Mouse (Mus musculus) frontal cortex, adult 2 months (tissue): Measurements from ENCODE around the gene Mrpl41. TPM values are rescaled to one million over a fixed set of nuclear protein-coding genes. Genes with fewer than 3 reads are reported as not detected.
"Not testable (repeated sequence)": the region's sequence is repeated elsewhere in the genome, so short reads cannot be mapped to it uniquely, and the experiment has no call there.

Experiments used
- DNase-seq, 2 experiments: peaks; one replicate each; pipeline ENCODE4 v3.0.0; 2022; ENCODE audit warnings: low spot score in 1 of 2; ENCODE audit errors: extremely low spot score in 1 of 2
- polyA plus RNA-seq: library from polyadenylated mRNA; depleted of rRNA; stranded (reverse); fragments of >200 nt; gene quantifications from 2 replicates; pipeline ENCODE4 v1.2.3, GENCODE M21; 2012; rRNA removed

The Mrpl41 gene
- 126 and 127 TPM in 2 replicates for polyA plus RNA-seq

- DNase-seq = peak; percentile 96 to 97
These were observed at the start of gene Mrpl41 for GRCm38 (mm10) chr2:24974906-24975703. Gene Mrpl41 (minus strand): TSS chr2:24975098.

GRCm38 (mm10) chr2:25022678-25023077 is 47.8 kb upstream of the Mrpl41 start:
- DNase-seq = no peak

DNA sequence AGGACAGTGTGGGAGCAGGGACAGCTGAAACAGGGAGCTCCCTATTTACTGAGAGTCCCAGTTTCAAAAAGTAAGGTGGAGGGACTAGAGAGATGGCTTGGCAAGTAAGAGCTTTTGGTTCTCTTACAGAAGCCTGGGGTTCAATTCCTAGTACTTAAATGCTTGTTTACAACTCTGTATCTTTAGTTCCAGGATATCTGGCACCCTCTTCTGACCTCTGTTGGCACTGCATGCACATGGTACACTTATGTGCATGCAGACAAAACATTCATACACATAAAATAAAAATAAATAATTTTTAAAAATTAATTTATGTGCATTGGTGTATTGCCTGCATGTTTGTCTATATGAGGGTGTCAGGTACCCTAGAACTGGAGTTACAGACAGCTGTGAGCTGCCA is 33.4 kb upstream of the Mrpl41 start:
- DNase-seq = no peak

DNA sequence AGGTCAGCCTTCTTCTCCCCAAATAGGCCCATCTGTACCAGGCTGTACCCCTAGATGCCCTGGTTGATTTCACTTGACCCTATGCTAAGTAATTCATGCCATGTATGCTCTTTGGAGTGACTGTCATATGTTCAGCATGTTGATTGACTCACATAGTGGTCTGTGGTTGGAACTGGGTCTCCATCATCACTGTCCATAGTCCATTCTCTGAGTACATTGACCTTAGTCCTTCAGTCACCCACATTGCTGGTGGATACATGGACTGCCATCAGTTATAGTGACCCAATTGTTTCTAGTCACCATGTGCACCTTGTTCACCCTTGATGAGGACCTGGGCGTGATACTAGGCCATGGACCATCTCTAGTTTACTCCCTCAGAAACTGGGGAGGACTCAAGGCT is 31.9 kb upstream of the Mrpl41 start:
- no peak for DNase-seq

DNA sequence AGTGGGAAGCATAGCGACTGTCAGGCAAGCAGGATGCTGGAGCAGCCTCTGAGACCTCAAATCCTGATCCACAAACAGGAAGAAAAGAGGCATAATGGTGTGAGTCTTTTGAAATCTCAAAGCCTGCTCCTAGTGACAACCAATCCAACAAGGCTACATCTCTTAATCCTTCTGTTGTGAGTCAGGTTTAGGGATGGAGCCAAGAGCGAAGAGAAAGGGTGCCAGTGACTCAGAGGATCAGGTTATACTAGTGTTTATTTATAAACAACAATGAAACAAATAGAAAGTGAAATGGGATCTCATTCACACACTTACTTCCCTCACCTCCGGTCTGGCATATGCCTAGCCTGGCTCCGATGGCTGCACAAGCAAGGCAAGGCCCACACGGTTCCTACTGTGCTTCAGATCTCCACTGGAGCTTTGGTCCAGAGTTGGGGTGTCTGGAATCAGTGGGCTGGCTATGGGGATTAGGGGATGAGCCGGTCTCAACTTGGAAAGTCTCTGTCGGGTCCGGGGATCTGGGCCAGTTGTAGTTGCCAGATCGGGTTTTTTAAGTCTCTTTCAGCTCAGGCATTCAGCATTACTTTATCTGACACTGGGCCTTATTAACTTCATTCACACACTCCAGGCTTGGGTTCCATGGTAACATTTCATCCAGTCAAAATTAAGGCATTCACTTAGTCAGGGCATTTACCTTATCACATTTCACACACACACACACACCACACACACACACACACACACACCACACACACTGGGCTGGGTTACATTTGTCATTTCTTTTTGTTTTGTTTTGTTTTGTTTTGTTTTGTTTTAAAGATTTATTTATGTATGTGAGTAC is 29.3 kb upstream of the Mrpl41 start:
- DNase-seq = no peak

DNA sequence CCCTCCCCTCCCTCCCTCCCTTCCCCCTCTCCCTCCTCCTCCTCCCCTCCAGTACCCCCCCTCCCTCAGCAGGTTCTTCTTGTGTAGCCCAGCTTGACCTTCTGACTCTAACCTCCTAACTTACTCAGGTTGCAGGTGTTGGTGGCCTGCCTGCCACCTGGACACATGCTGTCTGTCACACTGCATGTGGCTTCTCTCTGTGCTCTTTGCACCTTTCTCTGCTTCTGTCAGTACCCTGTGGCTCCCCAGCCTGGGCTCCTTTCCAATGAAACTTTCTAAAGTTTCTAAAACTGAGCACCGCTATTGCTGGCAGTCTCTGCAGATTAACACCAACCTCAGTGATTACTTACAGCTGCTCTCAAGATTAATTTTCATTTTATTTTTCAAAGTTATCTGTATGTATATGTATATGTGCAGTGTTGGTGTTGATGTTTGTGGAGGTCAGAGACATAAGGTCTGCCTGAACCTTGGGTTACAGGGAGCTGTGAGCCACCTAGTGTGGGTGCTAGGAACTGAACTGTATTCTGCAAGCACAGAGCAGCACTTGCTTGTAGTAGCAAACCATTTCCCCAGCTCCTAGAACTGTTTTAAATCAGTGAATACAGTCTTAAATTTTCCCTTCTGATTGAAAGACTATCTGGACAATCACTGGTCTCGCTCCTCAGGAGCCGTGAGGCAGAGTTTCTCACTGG is 25.8 kb upstream of the Mrpl41 start:
- peak in 1 of 2 experiments; percentile 37 for DNase-seq

DNA sequence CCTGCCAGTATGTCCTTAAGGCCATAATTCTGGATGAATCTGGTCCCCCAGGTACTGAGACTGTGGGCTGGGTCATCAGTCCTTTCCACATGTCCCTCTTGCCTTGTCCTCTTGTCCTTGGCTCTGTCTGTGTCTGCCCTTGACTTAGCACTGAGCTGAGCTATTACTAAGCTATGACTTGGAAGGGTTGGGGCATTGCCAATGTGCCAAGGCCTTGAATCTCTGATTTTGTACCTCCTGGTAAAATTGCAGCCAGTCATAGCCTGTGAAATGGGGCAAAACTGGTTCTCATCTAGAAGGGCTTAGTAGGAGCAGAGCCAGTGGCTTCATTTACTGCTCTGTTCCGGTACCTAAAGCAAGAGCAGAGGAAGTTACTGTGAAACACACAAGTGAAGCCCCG is 21.6 kb upstream of the Mrpl41 start:
- no peak for DNase-seq

DNA sequence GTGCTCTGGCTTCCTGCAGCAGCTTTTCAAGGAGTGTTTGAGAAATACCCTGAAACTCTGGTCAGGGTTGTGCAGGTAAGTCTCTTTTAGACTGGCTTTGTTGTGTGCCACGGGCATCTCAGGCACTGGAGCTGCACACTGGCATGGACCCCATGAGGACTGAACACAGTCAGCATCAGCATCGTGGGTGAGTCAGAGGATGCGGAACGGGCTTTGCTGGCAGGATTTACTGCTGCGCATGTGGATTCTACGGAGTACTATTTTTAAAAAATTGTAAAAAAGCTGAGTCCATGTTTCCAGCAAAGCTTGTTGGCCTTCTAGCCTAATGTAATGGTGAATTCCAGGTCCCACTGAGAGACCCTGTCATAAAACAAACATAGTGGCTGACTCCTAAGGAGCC is 20.4 kb upstream of the Mrpl41 start:
- peak in 1 of 2 experiments; percentile 52 for DNase-seq

- DNase-seq = no peak
These were observed 12.9 kb upstream of the Mrpl41 start for GRCm38 (mm10) chr2:24987762-24988161.

DNA sequence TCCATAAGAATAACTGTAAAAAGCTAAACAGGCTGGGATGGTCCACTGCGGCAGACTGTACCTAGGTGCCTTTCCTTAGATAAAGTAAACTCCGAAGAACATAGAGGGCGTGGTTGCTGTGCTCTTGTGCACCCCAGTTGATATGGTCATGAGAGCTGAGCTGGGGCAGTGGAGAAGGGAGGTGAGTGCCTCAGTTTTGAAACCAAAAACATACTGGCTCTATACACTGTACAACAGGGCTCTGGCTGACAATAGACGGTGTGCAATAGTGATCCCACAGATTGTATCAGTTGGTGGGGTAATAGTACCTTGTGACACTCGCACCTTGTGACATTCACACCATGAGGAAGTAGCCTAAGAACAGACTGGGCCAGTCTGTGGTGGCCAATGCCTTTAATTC is 2.1 kb upstream of the Mrpl41 start:
- no peak for DNase-seq

- DNase-seq = peak; percentile 41 to 63
These were observed 903 bp upstream of the Mrpl41 start, which contains the start of gene Pnpla7 for GRCm38 (mm10) chr2:24975704-24976297. Gene Pnpla7 (plus strand): TSS chr2:24976033.

DNA sequence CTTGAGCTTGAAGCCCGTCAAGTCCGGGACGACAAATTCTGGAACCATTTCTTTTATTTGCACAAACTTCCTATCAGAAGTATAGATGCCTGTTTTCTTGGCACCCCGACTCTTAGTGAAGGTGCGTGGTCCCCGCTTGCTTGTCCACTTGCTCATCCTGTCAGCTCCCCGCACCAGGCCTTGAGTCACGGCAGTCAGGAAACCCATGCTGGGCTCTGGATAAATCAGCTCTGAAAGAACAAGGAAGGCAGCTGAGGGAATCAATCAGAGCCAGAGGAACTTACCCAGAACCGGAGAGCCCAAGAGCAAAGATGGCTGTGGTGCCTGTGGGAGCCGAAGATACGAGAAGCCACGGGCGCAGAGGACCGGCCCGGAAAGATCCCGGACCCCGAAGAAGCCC is 446 bp downstream of the Mrpl41 start:
- DNase-seq = peak in 1 of 2 experiments; percentile 25

DNA sequence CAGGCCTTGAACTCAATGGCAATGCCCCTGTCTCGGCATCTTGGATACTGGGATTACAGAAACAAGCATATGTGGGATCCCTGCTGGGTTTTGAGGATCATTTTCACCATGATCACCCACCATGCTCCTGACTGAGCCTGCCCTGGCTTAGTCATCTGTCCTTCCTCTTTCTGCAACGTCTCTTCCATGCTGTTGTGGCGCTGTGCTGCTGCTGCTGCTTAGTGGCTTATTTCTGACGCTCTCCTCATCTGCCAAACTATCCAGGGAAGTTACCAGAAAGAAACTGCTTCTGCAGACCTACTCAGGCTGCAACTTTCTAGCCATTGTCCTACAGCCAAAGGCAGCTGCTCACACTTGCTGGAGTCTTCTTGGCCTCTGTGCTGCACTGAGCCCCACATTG is 4.5 kb downstream of the Mrpl41 start:
- no peak for DNase-seq

GRCm38 (mm10) chr2:24962304-24963000 is 12.4 kb downstream of the Mrpl41 start, which contains the start of gene Dph7:
Gene Dph7 (plus strand): TSS chr2:24962400.
- DNase-seq = peak; percentile 70 to 95

GRCm38 (mm10) chr2:24960910-24961309 is 14.0 kb downstream of the Mrpl41 start:
- peak in 1 of 2 experiments; percentile 31 for DNase-seq

GRCm38 (mm10) chr2:24952537-24953055 is 22.3 kb downstream of the Mrpl41 start:
- no peak for DNase-seq

DNA sequence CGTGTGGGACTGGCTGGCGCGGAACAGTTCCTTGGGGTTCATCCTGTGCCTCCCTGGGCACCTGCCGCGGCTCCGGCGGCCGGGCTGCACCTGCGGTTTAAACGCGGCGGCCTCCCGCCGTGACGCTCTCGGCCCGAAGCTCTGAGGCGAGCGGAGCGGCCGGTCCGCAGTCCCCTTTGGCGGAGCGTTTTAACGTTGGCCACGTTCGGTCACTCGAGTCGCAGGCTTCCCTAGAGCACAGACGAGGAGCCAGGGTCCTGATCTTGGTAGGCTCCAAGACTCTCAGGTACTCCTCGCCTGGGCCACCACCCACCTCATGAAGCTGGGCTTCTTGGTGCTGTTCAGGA is 24.7 kb downstream of the Mrpl41 start:
- no peak for DNase-seq

- DNase-seq = peak; percentile 93 to 98
These were observed 25.3 kb downstream of the Mrpl41 start, which contains the start of gene Zmynd19 for GRCm38 (mm10) chr2:24949421-24950188. Gene Zmynd19 (plus strand): TSS chr2:24949792.

GRCm38 (mm10) chr2:24944304-24944703 is 30.6 kb downstream of the Mrpl41 start:
- not testable (repeated sequence) for DNase-seq
